Mouse (Mus musculus) macrophage (primary cell): Measurements from ENCODE around the gene N4bp3. TPM values are rescaled to one million over a fixed set of nuclear protein-coding genes. Genes with fewer than 3 reads are reported as not detected.
"Not testable (repeated sequence)": the region's sequence is repeated elsewhere in the genome, so short reads cannot be mapped to it uniquely, and the experiment has no call there.

Experiments
- H3K27ac ChIP-seq: fragments of 350-480 bp; formaldehyde crosslinking; 2 replicates; pipeline ENCODE4 v1.9.0; 2021
- H3K36me3 ChIP-seq: fragments of 350-480 bp; formaldehyde crosslinking; 2 replicates; pipeline ENCODE4 v1.9.0; 2021; ENCODE audit errors: inconsistent target
- H3K4me3 ChIP-seq: fragments of 350-480 bp; formaldehyde crosslinking; 2 replicates; pipeline ENCODE4 v1.9.0; 2021; ENCODE audit errors: inconsistent target
- H3K79me2 ChIP-seq: fragments of 350-480 bp; formaldehyde crosslinking; 2 replicates; pipeline ENCODE4 v1.9.0; 2021; ENCODE audit errors: inconsistent target
- WGBS: methylation state at CpG from one replicate; pipeline ENCODE4 v1.1.7; 2026; ENCODE audit warnings: inconsistent platforms; ENCODE audit not compliant: missing documents; 5-methylcytosine and 5-hydroxymethylcytosine counted together
- polyA plus RNA-seq: library from polyadenylated mRNA; stranded (reverse); fragments of 250-400 nt; gene quantifications from 3 replicates; pipeline ENCODE4 v1.2.4, GENCODE M21; 2018; ENCODE audit warnings: inconsistent platforms

Gene N4bp3
- polyA plus RNA-seq, 1 experiment from 2014 or later: 6.3 TPM

- H3K79me2 ChIP-seq: peaks cover 52% of the 10 kb centered on the region
- peaks cover 44% of the 10 kb centered on the region for H3K36me3 ChIP-seq
- WGBS: 79% methylated on average over 15 of the region's 15 CpGs
- H3K27ac ChIP-seq: no peak overlapping the region
- H3K4me3 ChIP-seq: no peak overlapping the region
Observed at GRCm38 (mm10) chr11:51629651-51630314, 20.9 kb downstream of the N4bp3 start.

GRCm38 (mm10) chr11:51627907-51628306 lies 22.7 kb downstream of the N4bp3 start:
- no peak overlapping the region for H3K4me3 ChIP-seq
- peaks cover 38% of the 10 kb centered on the region for H3K79me2 ChIP-seq
- H3K36me3 ChIP-seq: peaks cover 63% of the 10 kb centered on the region
- H3K27ac ChIP-seq: no peak overlapping the region
- WGBS: 93% methylated on average over 8 of the region's 8 CpGs

DNA sequence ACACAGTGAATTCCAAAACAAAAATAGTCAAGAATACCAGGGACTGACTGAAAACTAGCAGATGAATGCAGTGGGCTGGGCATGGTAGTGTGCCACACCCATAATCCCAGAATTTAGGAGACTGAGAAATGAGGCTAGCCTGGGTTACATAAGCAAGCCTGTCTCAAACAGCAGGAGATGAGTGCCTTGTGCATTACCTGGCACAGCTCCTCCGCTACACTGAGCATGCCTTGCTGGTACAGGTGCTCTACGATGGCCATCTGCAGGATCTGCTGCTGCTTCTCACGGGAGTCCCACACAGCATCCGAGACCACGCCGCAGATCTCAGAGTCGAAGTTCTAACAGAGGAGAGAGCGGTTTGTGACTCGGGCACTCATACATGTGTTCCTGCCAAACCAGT lies 23.2 kb downstream of the N4bp3 start:
- 96% methylated on average over 9 of the region's 9 CpGs for WGBS
- Histone ChIP-seq H3K27ac (no peak overlapping the region), H3K36me3 (peaks cover 67% of the 10 kb centered on the region), H3K79me2 (peaks cover 36% of the 10 kb centered on the region), H3K4me3 (no peak overlapping the region)

DNA sequence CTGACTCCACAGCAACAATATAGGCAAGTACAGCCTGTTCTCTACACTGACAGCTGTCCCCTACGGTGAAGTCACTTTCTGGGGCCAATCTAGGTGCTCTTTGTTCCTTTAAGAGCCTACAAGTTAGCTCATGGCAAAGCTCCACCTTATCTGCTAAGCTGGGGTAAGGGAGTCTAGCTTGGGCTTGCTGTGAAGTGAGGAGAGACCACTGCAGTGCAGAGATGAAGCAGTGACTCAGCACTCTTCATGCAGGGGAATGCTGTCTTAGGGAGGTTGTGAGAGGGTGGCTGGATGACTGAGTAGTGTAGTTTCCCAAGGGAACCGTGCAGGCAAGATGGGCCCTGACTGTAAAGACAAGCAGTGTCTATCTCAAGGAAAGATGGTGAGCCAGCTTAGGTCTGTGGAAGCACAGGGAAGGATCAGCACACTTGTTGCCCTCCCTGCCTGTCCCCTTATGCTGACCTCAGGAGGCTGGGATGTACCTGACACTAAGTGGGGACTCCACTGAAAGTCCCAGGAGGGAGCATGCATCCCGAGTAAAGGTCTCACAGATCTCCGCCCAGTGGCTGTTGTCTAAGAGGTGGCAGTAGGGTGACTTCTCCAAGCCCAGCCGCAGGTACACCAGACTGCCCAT lies 25.3 kb downstream of the N4bp3 start:
- whole genome bisulfite sequencing: 89% methylated on average over 5 of the region's 5 CpGs
- Histone ChIP-seq H3K36me3 (peaks cover 68% of the 10 kb centered on the region), H3K27ac (no peak overlapping the region), H3K79me2 (peaks cover 36% of the 10 kb centered on the region), H3K4me3 (no peak overlapping the region)

- Histone ChIP-seq H3K4me3 (no peak overlapping the region), H3K36me3 (peaks cover 53% of the 10 kb centered on the region), H3K27ac (no peak overlapping the region), H3K79me2 (peaks cover 27% of the 10 kb centered on the region)
- WGBS: 89% methylated on average over 5 of the region's 7 CpGs
Observed at GRCm38 (mm10) chr11:51622971-51623491, 27.6 kb downstream of the N4bp3 start.

- Histone ChIP-seq H3K27ac (no peak overlapping the region), H3K4me3 (no peak overlapping the region), H3K36me3 (peaks cover 41% of the 10 kb centered on the region), H3K79me2 (peaks cover 27% of the 10 kb centered on the region)
- 84% methylated on average over 2 of the region's 2 CpGs for WGBS
Observed at GRCm38 (mm10) chr11:51621776-51622175, 28.9 kb downstream of the N4bp3 start.

DNA sequence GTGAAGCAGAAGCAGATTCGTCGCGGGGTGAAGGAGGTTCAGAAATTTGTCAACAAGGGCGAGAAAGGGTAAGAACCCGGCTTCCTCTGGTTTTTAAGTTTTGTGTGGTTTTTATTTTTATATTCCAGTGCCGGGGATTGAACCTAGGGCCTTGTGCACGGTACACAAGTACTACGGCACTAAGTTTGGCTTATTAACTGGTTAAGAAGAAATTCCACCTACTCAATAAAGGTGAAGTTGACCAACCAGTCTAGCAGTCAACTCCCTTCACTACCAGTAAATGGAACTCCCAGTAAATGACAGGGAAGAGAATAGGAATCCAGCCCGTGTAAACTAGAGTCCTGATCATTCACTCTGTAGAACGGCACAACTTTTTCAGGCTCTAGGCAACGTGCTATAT lies 30.6 kb downstream of the N4bp3 start:
- peaks cover 27% of the 10 kb centered on the region for H3K79me2 ChIP-seq
- WGBS: 3% methylated on average over 11 of the region's 11 CpGs
- peak overlapping the region; percentile 7; the same call in 1 of the 2 replicates for H3K27ac ChIP-seq
- H3K4me3 ChIP-seq: peak overlapping the region; percentile 59
- H3K36me3 ChIP-seq: peaks cover 27% of the 10 kb centered on the region

GRCm38 (mm10) chr11:51619409-51620060 lies 31.1 kb downstream of the N4bp3 start, which contains the start of gene Nhp2:
Gene Nhp2 (plus strand): TSS chr11:51619735.
- Histone ChIP-seq H3K4me3 (peak within 1 kb of the TSS; percentile 59), H3K79me2 (peaks cover 27% of the 10 kb centered on the region), H3K27ac (peak within 1 kb of the TSS; percentile 54), H3K36me3 (peaks cover 21% of the 10 kb centered on the region)
- under 1% methylated on average over 51 of the region's 51 CpGs for WGBS

GRCm38 (mm10) chr11:51618894-51619408 lies 31.7 kb downstream of the N4bp3 start:
- Histone ChIP-seq H3K79me2 (peaks cover 27% of the 10 kb centered on the region), H3K27ac (peak overlapping the region; percentile 54), H3K36me3 (peaks cover 16% of the 10 kb centered on the region), H3K4me3 (peak overlapping the region; percentile 59)
- WGBS: 42% methylated on average over 5 of the region's 8 CpGs

GRCm38 (mm10) chr11:51617693-51618092 lies 32.9 kb downstream of the N4bp3 start:
- H3K36me3 ChIP-seq: peaks cover 3% of the 10 kb centered on the region
- WGBS: 3% methylated on average over 4 of the region's 4 CpGs
- H3K79me2 ChIP-seq: peaks cover 27% of the 10 kb centered on the region
- no peak overlapping the region for H3K4me3 ChIP-seq
- no peak overlapping the region for H3K27ac ChIP-seq

- no CpG with 5 or more reads among the region's 7 CpGs for WGBS
- H3K36me3 ChIP-seq, H3K4me3 ChIP-seq: not testable (repeated sequence)
- Histone ChIP-seq H3K27ac (peak overlapping the region; percentile 83), H3K79me2 (peaks cover 11% of the 10 kb centered on the region)
Observed at GRCm38 (mm10) chr11:51616113-51616512, 34.5 kb downstream of the N4bp3 start.

- Histone ChIP-seq H3K36me3 (no peaks in the 10 kb centered on the region), H3K27ac (peak overlapping the region; percentile 83), H3K79me2 (peaks cover 6% of the 10 kb centered on the region), H3K4me3 (peak overlapping the region; percentile 36)
- 2% methylated on average over 13 of the region's 14 CpGs for WGBS
Observed at GRCm38 (mm10) chr11:51615601-51616000, 35.0 kb downstream of the N4bp3 start.

GRCm38 (mm10) chr11:51615129-51615528 lies 35.5 kb downstream of the N4bp3 start:
- Histone ChIP-seq H3K27ac (peak overlapping the region; percentile 83), H3K79me2 (peaks cover 1% of the 10 kb centered on the region), H3K36me3 (no peaks in the 10 kb centered on the region), H3K4me3 (peak overlapping the region; percentile 36)
- 30% methylated on average over 6 of the region's 7 CpGs for WGBS

GRCm38 (mm10) chr11:51614256-51614655 lies 36.4 kb downstream of the N4bp3 start:
- H3K4me3 ChIP-seq: no peak overlapping the region
- H3K36me3 ChIP-seq: no peaks in the 10 kb centered on the region
- H3K79me2 ChIP-seq: no peaks in the 10 kb centered on the region
- 92% methylated on average over 8 of the region's 8 CpGs for WGBS
- H3K27ac ChIP-seq: no peak overlapping the region
